Mouse (Mus musculus) erythroblast, adult 5-6 weeks (primary cell): ENCODE results near the gene Ccer2. TPM values are rescaled to one million over a fixed set of nuclear protein-coding genes. Genes with fewer than 3 reads are reported as not detected.

Experiments used
- ATAC-seq: replicated peaks from 2 replicates; pipeline ENCODE4 v1.8.0; 2016; ENCODE audit warnings: moderate number of reproducible peaks, mild to moderate bottlenecking, moderate TSS enrichment, inconsistent platforms; ENCODE audit not compliant: poor library complexity, low FRiP score, severe bottlenecking
- total RNA-seq, 2 experiments: library from RNA; stranded (forward) in 1 of 2; stranded (reverse) in 1 of 2; fragments of 150-400 nt in 1 of 2; fragments of 200-764, 138-1000 nt in 1 of 2; gene quantifications; 2 replicates each; pipeline versions ENCODE4 v1.2.3 to v1.2.4; 2015 to 2017; ENCODE audit warnings: low replicate concordance in 2 of 2

The Ccer2 gene
- total RNA-seq (2015; ENCODE audit: low replicate concordance), result not detected in 2 replicates
- total RNA-seq (2017; ENCODE audit: low replicate concordance), result not detected in 2 replicates

GRCm38 (mm10) chr7:28756079-28756478 lies at the start of gene Ccer2:
Ccer2 (plus strand) TSS chr7:28756174.
- ATAC-seq, result no peak

- ATAC-seq, result no peak
Observed at GRCm38 (mm10) chr7:28709454-28709853, 46.5 kb upstream of the Ccer2 start.

- ATAC-seq, result no peak
Observed at GRCm38 (mm10) chr7:28710962-28711361, 45.0 kb upstream of the Ccer2 start.

- ATAC-seq, result no peak
Observed at GRCm38 (mm10) chr7:28714667-28715066, 41.3 kb upstream of the Ccer2 start.

- ATAC-seq, result no peak
Observed at GRCm38 (mm10) chr7:28715598-28715997, 40.4 kb upstream of the Ccer2 start.

- no peak for ATAC-seq
Observed at GRCm38 (mm10) chr7:28716590-28717281, 39.2 kb upstream of the Ccer2 start, which contains the start of gene Fbxo17. Fbxo17 (plus strand) TSS chr7:28716804.

GRCm38 (mm10) chr7:28717726-28718125 lies 38.2 kb upstream of the Ccer2 start:
- no peak for ATAC-seq

- ATAC-seq, result no peak
Observed at GRCm38 (mm10) chr7:28719159-28719558, 36.8 kb upstream of the Ccer2 start.

GRCm38 (mm10) chr7:28719650-28720049 lies 36.3 kb upstream of the Ccer2 start:
- ATAC-seq, result no peak

GRCm38 (mm10) chr7:28720753-28721537 lies 35.0 kb upstream of the Ccer2 start:
- ATAC-seq, result no peak

GRCm38 (mm10) chr7:28722079-28722478 lies 33.9 kb upstream of the Ccer2 start:
- no peak for ATAC-seq

- ATAC-seq, result no peak
Observed at GRCm38 (mm10) chr7:28724613-28725012, 31.4 kb upstream of the Ccer2 start.

- ATAC-seq, result peak; percentile 53; the same call in 1 of the 2 replicates
Observed at GRCm38 (mm10) chr7:28726600-28726999, 29.4 kb upstream of the Ccer2 start.

GRCm38 (mm10) chr7:28727649-28728340 lies 28.2 kb upstream of the Ccer2 start:
- no peak for ATAC-seq

GRCm38 (mm10) chr7:28732341-28733142 lies 23.4 kb upstream of the Ccer2 start:
- ATAC-seq, result peak; percentile 70

GRCm38 (mm10) chr7:28733211-28733610 lies 22.8 kb upstream of the Ccer2 start:
- no peak for ATAC-seq

GRCm38 (mm10) chr7:28735701-28736100 lies 20.3 kb upstream of the Ccer2 start:
- ATAC-seq, result no peak

- no peak for ATAC-seq
Observed at GRCm38 (mm10) chr7:28739829-28740228, 16.1 kb upstream of the Ccer2 start.

- ATAC-seq, result 0 out of 2 replicates have a peak, but pooled peaks have one; percentile 2
Observed at GRCm38 (mm10) chr7:28740949-28741348, 15.0 kb upstream of the Ccer2 start.

- ATAC-seq, result peak; percentile 26
Observed at GRCm38 (mm10) chr7:28741368-28741708, 14.6 kb upstream of the Ccer2 start.
